Comparison of ENCODE assay signal across 19 mouse cellular contexts in the genomic region with DNA sequence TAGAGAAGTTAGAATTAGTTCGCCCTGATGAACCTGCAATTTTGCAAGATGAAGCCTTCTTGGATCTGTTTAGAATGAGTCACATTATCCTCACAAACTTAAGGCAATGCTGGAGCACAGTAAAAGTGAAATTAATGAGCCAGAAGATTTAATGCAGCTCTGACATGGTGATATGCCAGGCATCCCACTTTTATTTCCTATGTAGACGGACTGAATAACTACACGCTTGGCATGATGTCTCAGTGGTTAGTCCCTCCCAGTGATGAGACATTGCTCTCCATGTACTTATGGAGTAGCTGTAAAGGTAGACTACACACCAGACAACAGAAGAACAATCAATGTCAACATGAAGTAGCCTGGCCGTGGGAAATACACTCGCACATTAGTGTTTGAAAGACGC.
A peak's percentile ranks its signal among the peaks of the same experiment; 100 is the strongest.
DNase-seq lines count a peak whose midpoint lies in the region; ATAC-seq and TF ChIP-seq lines count a peak whose summit lies in the region.
"Had no signal": no experiment of that assay in that cellular context is flagged by ENCODE, and none has a peak within 500 bp of the region (broad histone marks: within the 10 kb centered on the region; RNA-seq: fewer than 3 reads in every experiment).

No protein-coding gene starts in this region.

- 0 out of 2 replicates have a peak overlapping the region, but pooled peaks have one; percentile 33 for H3K27ac ChIP-seq in kidney, embryonic 16.5 days (ENCODE audit: low read length)
- H3K27ac ChIP-seq in kidney, adult 2 months (ENCODE audit: insufficient read depth, low read depth, low read length), result no peak overlapping the region
- no peak overlapping the region for H3K27ac ChIP-seq in intestine, postnatal 0 days (ENCODE audit: low read depth, low read length)
- H3K27ac ChIP-seq: embryonic facial prominence, embryonic 12.5 days; forebrain, embryonic 12.5 days; heart, embryonic 10.5 days; hindbrain, embryonic 10.5 days; hindbrain, embryonic 15.5 days had no signal

- no peak overlapping the region for H3K4me3 ChIP-seq in kidney, embryonic 16.5 days (ENCODE audit: low read length)
- no peak overlapping the region for H3K4me3 ChIP-seq in kidney, adult 2 months (ENCODE audit: insufficient read depth, low read depth, low read length)
- H3K4me3 ChIP-seq in intestine, postnatal 0 days (ENCODE audit: low read depth, low read length), result no peak overlapping the region
- H3K4me3 ChIP-seq: embryonic facial prominence, embryonic 12.5 days; forebrain, embryonic 12.5 days; heart, embryonic 10.5 days; hindbrain, embryonic 10.5 days; hindbrain, embryonic 15.5 days had no signal

- whole genome bisulfite sequencing in kidney, embryonic 16.5 days, result 38% methylated on average over 6 of the region's 6 CpGs
- WGBS in kidney, adult 2 months, result 79% methylated on average over 6 of the region's 6 CpGs
- WGBS in intestine, postnatal 0 days, result 88% methylated on average over 6 of the region's 6 CpGs

- TF ChIP-seq CTCF in kidney, adult 2 months (conservative IDR thresholded peaks at IDR 0.05; ENCODE audit: insufficient read depth, insufficient read length, low read depth, low read length), result no peak
- TF ChIP-seq CTCF in intestine, postnatal 0 days (IDR thresholded peaks at IDR 0.05; ENCODE audit: low read depth), result no peak

- peaks cover 35% of the 10 kb centered on the region for H3K4me1 ChIP-seq in kidney, embryonic 16.5 days (ENCODE audit: insufficient read depth, low read length)
- peaks cover 2% of the 10 kb centered on the region; the same call in 1 of the 2 replicates for H3K4me1 ChIP-seq in kidney, adult 2 months (ENCODE audit: control insufficient read depth, insufficient read depth, low read length)
- H3K4me1 ChIP-seq in intestine, postnatal 0 days (replicated peaks; ENCODE audit: control insufficient read depth, insufficient read depth, low read length), result no peaks in the 10 kb centered on the region
- H3K4me1 ChIP-seq: embryonic facial prominence, embryonic 12.5 days; hindbrain, embryonic 15.5 days had no signal

- no peak overlapping the region for H3K9ac ChIP-seq in kidney, embryonic 16.5 days (replicated peaks; ENCODE audit: low read length)
- H3K9ac ChIP-seq in intestine, postnatal 0 days (ENCODE audit: low read depth, low read length), result no peak overlapping the region
- H3K9ac ChIP-seq: embryonic facial prominence, embryonic 12.5 days; forebrain, embryonic 12.5 days; hindbrain, embryonic 15.5 days had no signal

- intact Hi-C loops in heart, postnatal 14 days (cut with DNase I), result no loop called here

- H3K4me2 ChIP-seq in kidney, embryonic 16.5 days (replicated peaks; ENCODE audit: low read depth, low read length), result no peak overlapping the region
- no peak overlapping the region for H3K4me2 ChIP-seq in intestine, postnatal 0 days (replicated peaks; ENCODE audit: low read depth)
- H3K4me2 ChIP-seq: embryonic facial prominence, embryonic 12.5 days; forebrain, embryonic 12.5 days; hindbrain, embryonic 15.5 days had no signal

- TF ChIP-seq POLR2A in kidney, adult 2 months (IDR thresholded peaks at IDR 0.05; ENCODE audit: low read depth, low read length), result no peak

- no peaks in the 10 kb centered on the region for H3K9me3 ChIP-seq in kidney, embryonic 16.5 days (ENCODE audit: low read length)
- no peaks in the 10 kb centered on the region for H3K9me3 ChIP-seq in intestine, postnatal 0 days (ENCODE audit: control insufficient read depth)
- H3K9me3 ChIP-seq: embryonic facial prominence, embryonic 12.5 days; forebrain, embryonic 12.5 days; heart, embryonic 10.5 days; hindbrain, embryonic 10.5 days; hindbrain, embryonic 15.5 days had no signal

- peak; percentile 61 for ATAC-seq in kidney, embryonic 16.5 days (ENCODE audit: low FRiP score, low TSS enrichment)
- ATAC-seq in intestine, postnatal 0 days, result no peak
- ATAC-seq: activated CD4-positive, CD25-positive, alpha-beta regulatory T cell, adult 4 months; forebrain, embryonic 16.5 days had no signal

- H3K27me3 ChIP-seq in kidney, embryonic 16.5 days (ENCODE audit: insufficient read depth, low read length), result no peaks in the 10 kb centered on the region
- no peaks in the 10 kb centered on the region for H3K27me3 ChIP-seq in kidney, adult 2 months (replicated peaks; ENCODE audit: control insufficient read depth, insufficient read depth, low read length)
- H3K27me3 ChIP-seq in intestine, postnatal 0 days (replicated peaks; ENCODE audit: control insufficient read depth, insufficient read depth, low read length), result no peaks in the 10 kb centered on the region
- H3K27me3 ChIP-seq: embryonic facial prominence, embryonic 12.5 days; hindbrain, embryonic 15.5 days had no signal

- no peaks in the 10 kb centered on the region for H3K36me3 ChIP-seq in kidney, embryonic 16.5 days (ENCODE audit: insufficient read depth, low read length)
- no peaks in the 10 kb centered on the region for H3K36me3 ChIP-seq in kidney, adult 2 months (ENCODE audit: control insufficient read depth, insufficient read depth, low read length)
- H3K36me3 ChIP-seq in intestine, postnatal 0 days (ENCODE audit: control insufficient read depth, insufficient read depth), result no peaks in the 10 kb centered on the region
- H3K36me3 ChIP-seq: embryonic facial prominence, embryonic 12.5 days; forebrain, embryonic 12.5 days; heart, embryonic 10.5 days; hindbrain, embryonic 10.5 days; hindbrain, embryonic 15.5 days had no signal

- peak; percentile 65 for DNase-seq in heart, adult 11 months
- no peak for DNase-seq in heart, postnatal 14 days
- no peak for DNase-seq in kidney, adult 2 months
- DNase-seq in Muller cell, postnatal 12 days (ENCODE audit: inconsistent ontology term), result peak; percentile 51
- no peak for DNase-seq in lung, adult 18-20 months
- DNase-seq: adrenal gland, postnatal 14 days; cerebellum, adult 11-12 months; cerebellum, adult 9-10 months; cerebellum, postnatal 25 days; gastrocnemius, postnatal 25 days had no signal

Comparison
In these comparisons a context has a peak if more than half of its experiments do, and no peak if none do; other contexts are left out.
1. DNase-seq: peak in heart, adult 11 months (single experiment) and Muller cell, postnatal 12 days (single experiment); none in heart, postnatal 14 days (0 of 2), kidney, adult 2 months (single experiment) and lung, adult 18-20 months (0 of 2).